Mouse (Mus musculus) midbrain, embryonic 15.5 days (tissue): Measurements from ENCODE around the gene Gabra5. TPM values are rescaled to one million over a fixed set of nuclear protein-coding genes. Genes with fewer than 3 reads are reported as not detected.
A peak's percentile ranks its signal among the peaks of the same experiment; 100 is the strongest.

ENCODE experiments used
- ATAC-seq: fragments of 200-750 bp; cut with Nextera tagmentation; replicated peaks from 2 replicates; pipeline ENCODE4 v1.8.0; 2017; ENCODE audit warnings: moderate TSS enrichment
- H3K27ac ChIP-seq: fragments of 300-500 bp; sonication (generic); 2 replicates; pipeline ENCODE4 v1.5.1; 2015; ENCODE audit warnings: mild to moderate bottlenecking, inconsistent platforms
- H3K27me3 ChIP-seq: fragments of 300-500 bp; sonication (generic); replicated peaks from 2 replicates; pipeline ENCODE4 v1.6.1; 2015; ENCODE audit warnings: inconsistent platforms
- H3K36me3 ChIP-seq: fragments of 300-500 bp; sonication (generic); replicated peaks from 2 replicates; pipeline ENCODE4 v1.6.1; 2015; ENCODE audit warnings: inconsistent platforms
- H3K4me1 ChIP-seq: fragments of 300-500 bp; sonication (generic); 2 replicates; pipeline ENCODE4 v1.6.1; 2015; ENCODE audit warnings: inconsistent platforms
- H3K4me2 ChIP-seq: fragments of 300-500 bp; sonication (generic); 2 replicates; pipeline ENCODE4 v1.6.1; 2015; ENCODE audit warnings: inconsistent platforms, mild to moderate bottlenecking, moderate library complexity
- H3K4me3 ChIP-seq: fragments of 300-500 bp; sonication (generic); 2 replicates; pipeline ENCODE4 v1.5.1; 2015; ENCODE audit warnings: mild to moderate bottlenecking, inconsistent platforms
- H3K9ac ChIP-seq: fragments of 300-500 bp; sonication (generic); 2 replicates; pipeline ENCODE4 v1.6.1; 2015; ENCODE audit warnings: mild to moderate bottlenecking, inconsistent platforms
- H3K9me3 ChIP-seq: fragments of 300-500 bp; sonication (generic); 2 replicates; pipeline ENCODE4 v1.6.1; 2016; ENCODE audit warnings: inconsistent platforms
- WGBS: fragments of 180-500 bp; shearing (Covaris S2); methylation state at CpG from one replicate; pipeline ENCODE4 v1.1.7; 2015; ENCODE audit warnings: mixed read lengths; 5-methylcytosine and 5-hydroxymethylcytosine counted together
- polyA plus RNA-seq: library from polyadenylated mRNA; unstranded; fragments of >200 nt; fragmentation: Nextera tagmentation; extraction: Ambion mirVana; gene quantifications from 2 replicates; pipeline ENCODE4 v1.2.1, GENCODE M21; 2015

Gene Gabra5
- polyA plus RNA-seq, 1 experiment from 2014 or later: 37.8 TPM

GRCm38 (mm10) chr7:57471316-57471715 is 38.5 kb downstream of the Gabra5 start:
- Histone ChIP-seq H3K27ac (no peak overlapping the region), H3K4me1 (no peaks in the 10 kb centered on the region), H3K4me2 (no peak overlapping the region), H3K9ac (no peak overlapping the region), H3K27me3 (no peaks in the 10 kb centered on the region), H3K4me3 (no peak overlapping the region), H3K36me3 (no peaks in the 10 kb centered on the region), H3K9me3 (no peaks in the 10 kb centered on the region)
- ATAC-seq: no peak
- 100% methylated on average over 1 of the region's 1 CpGs for WGBS

DNA sequence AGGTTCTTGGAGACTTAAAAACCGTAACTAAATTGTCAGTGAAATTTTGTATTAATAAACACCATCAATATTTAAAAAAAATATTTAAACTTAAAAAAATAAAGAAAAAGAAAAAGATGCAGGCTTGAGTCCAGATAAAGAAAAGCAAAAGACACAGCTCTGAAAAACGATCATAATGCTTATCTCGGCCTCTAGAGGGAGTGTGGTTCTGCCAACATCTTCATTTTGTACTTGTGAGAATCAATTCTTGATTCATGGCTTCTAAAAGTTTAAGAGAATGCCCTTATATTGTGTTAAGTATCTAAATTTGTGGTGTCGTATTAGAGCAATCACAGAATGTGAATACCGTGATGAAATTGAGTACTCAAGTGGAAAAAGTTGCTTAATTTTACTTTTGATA is 49.5 kb downstream of the Gabra5 start:
- ATAC-seq: no peak
- H3K9ac ChIP-seq: no peak overlapping the region
- H3K4me1 ChIP-seq: no peaks in the 10 kb centered on the region
- no peak overlapping the region for H3K4me3 ChIP-seq
- WGBS: 78% methylated on average over 5 of the region's 5 CpGs
- no peak overlapping the region for H3K4me2 ChIP-seq
- H3K9me3 ChIP-seq: no peaks in the 10 kb centered on the region
- no peak overlapping the region for H3K27ac ChIP-seq
- H3K36me3 ChIP-seq: no peaks in the 10 kb centered on the region
- H3K27me3 ChIP-seq: no peaks in the 10 kb centered on the region

DNA sequence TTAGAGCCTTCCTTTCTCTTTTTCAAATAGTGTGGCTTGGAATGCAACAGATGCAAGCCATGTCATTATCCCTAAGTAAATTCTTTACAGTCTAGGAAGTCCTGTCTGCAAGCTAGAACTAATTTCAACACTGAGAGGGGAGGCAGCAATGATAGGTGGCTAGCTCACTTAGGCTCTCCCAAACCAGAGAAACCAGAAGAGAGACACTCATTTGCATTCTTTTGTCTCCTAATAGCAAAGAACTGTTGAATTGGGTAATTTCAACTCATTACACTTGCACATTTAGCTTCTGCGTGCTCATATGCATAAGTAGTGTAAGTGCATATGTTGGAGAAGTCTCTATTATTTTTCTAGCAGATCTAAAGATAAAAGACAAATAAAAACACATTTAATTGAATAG is 61.6 kb downstream of the Gabra5 start:
- Histone ChIP-seq H3K4me1 (no peaks in the 10 kb centered on the region), H3K4me3 (no peak overlapping the region), H3K9ac (no peak overlapping the region), H3K27me3 (no peaks in the 10 kb centered on the region), H3K36me3 (no peaks in the 10 kb centered on the region), H3K4me2 (no peak overlapping the region), H3K9me3 (no peaks in the 10 kb centered on the region), H3K27ac (no peak overlapping the region)
- ATAC-seq: no peak
- WGBS: 74% methylated on average over 1 of the region's 1 CpGs

- Histone ChIP-seq H3K27ac (no peak overlapping the region), H3K4me3 (no peak overlapping the region), H3K9ac (no peak overlapping the region), H3K9me3 (no peaks in the 10 kb centered on the region), H3K4me2 (no peak overlapping the region), H3K27me3 (no peaks in the 10 kb centered on the region), H3K36me3 (no peaks in the 10 kb centered on the region), H3K4me1 (no peaks in the 10 kb centered on the region)
- WGBS: 80% methylated on average over 1 of the region's 1 CpGs
- no peak for ATAC-seq
Measured at GRCm38 (mm10) chr7:57422675-57423074, 87.2 kb downstream of the Gabra5 start.

GRCm38 (mm10) chr7:57421044-57421443 is 88.8 kb downstream of the Gabra5 start:
- Histone ChIP-seq H3K9ac (no peak overlapping the region), H3K4me1 (no peaks in the 10 kb centered on the region), H3K9me3 (no peaks in the 10 kb centered on the region), H3K4me2 (no peak overlapping the region), H3K27me3 (no peaks in the 10 kb centered on the region), H3K36me3 (no peaks in the 10 kb centered on the region), H3K4me3 (no peak overlapping the region), H3K27ac (no peak overlapping the region)
- no peak for ATAC-seq
- WGBS: 93% methylated on average over 1 of the region's 1 CpGs

GRCm38 (mm10) chr7:57419392-57419791 is 90.5 kb downstream of the Gabra5 start, which contains the start of gene Gabrb3:
Gabrb3 (plus strand) TSS chr7:57419692.
- Histone ChIP-seq H3K4me2 (no peak within 1 kb of the TSS), H3K9ac (no peak within 1 kb of the TSS), H3K4me1 (no peaks in the 10 kb centered on the region), H3K9me3 (no peaks in the 10 kb centered on the region), H3K27me3 (no peaks in the 10 kb centered on the region), H3K4me3 (no peak within 1 kb of the TSS), H3K27ac (no peak within 1 kb of the TSS), H3K36me3 (no peaks in the 10 kb centered on the region)
- no peak for ATAC-seq
- WGBS: 77% methylated on average over 2 of the region's 2 CpGs

- Histone ChIP-seq H3K27me3 (no peaks in the 10 kb centered on the region), H3K4me2 (no peak overlapping the region), H3K4me1 (no peaks in the 10 kb centered on the region), H3K36me3 (no peaks in the 10 kb centered on the region), H3K9ac (no peak overlapping the region), H3K27ac (no peak overlapping the region), H3K9me3 (no peaks in the 10 kb centered on the region), H3K4me3 (no peak overlapping the region)
- no peak for ATAC-seq
- WGBS: 16% methylated on average over 1 of the region's 1 CpGs
Measured at GRCm38 (mm10) chr7:57412896-57413295, 97.0 kb downstream of the Gabra5 start.

DNA sequence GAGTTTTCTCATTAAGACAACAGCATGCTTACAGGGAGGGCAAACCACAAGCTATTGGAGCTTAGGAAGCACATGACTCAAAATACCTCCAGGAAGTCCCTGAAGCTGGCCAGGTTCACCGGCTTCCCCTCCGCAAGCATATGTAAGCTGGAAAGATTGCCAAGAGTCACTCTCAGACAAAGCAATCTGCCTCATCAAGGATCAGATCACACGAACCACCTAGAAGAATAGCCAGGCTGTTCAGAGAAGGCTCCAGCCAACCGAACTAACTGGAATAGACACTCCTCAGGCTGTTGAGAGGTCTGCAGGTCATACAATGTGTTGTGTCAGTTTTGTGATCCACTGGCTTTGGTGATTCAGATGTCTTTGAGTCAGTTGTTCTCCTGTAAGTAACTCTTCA is 98.7 kb downstream of the Gabra5 start:
- 83% methylated on average over 4 of the region's 4 CpGs for WGBS
- Histone ChIP-seq H3K9me3 (no peaks in the 10 kb centered on the region), H3K27me3 (no peaks in the 10 kb centered on the region), H3K4me1 (no peaks in the 10 kb centered on the region), H3K36me3 (no peaks in the 10 kb centered on the region), H3K27ac (no peak overlapping the region), H3K9ac (no peak overlapping the region), H3K4me3 (no peak overlapping the region), H3K4me2 (no peak overlapping the region)
- ATAC-seq: no peak

GRCm38 (mm10) chr7:57393551-57393950 is 116.3 kb downstream of the Gabra5 start:
- WGBS: 92% methylated on average over 4 of the region's 4 CpGs
- no peak overlapping the region for H3K4me3 ChIP-seq
- H3K4me1 ChIP-seq: peaks cover 13% of the 10 kb centered on the region
- H3K4me2 ChIP-seq: no peak overlapping the region
- H3K9me3 ChIP-seq: no peaks in the 10 kb centered on the region
- H3K36me3 ChIP-seq: no peaks in the 10 kb centered on the region
- no peak for ATAC-seq
- H3K27ac ChIP-seq: no peak overlapping the region
- H3K27me3 ChIP-seq: no peaks in the 10 kb centered on the region
- H3K9ac ChIP-seq: no peak overlapping the region

DNA sequence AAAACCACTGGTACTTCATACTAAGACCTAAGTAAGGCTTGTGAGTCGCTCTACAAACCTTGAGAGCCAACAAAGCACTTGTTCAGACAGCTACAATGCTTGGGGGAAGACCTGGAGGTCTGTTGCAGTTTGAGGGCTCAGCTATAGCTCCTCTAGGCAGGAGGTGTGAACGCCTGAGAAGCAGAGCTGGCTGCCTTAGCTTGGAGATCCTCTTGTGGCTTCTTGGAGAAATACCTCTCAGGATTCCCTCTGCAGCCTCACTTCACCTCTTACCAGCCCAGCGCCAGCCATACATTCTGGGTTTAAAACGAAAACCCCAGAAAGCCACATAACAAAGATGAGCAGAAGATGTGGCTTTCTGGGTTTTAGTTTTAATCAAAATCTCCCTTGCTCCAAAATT is 119.8 kb downstream of the Gabra5 start:
- H3K36me3 ChIP-seq: no peaks in the 10 kb centered on the region
- ATAC-seq: no peak
- H3K4me2 ChIP-seq: no peak overlapping the region
- H3K9me3 ChIP-seq: no peaks in the 10 kb centered on the region
- no peak overlapping the region for H3K4me3 ChIP-seq
- no peaks in the 10 kb centered on the region for H3K27me3 ChIP-seq
- WGBS: 52% methylated on average over 4 of the region's 4 CpGs
- H3K4me1 ChIP-seq: peaks cover 13% of the 10 kb centered on the region
- no peak overlapping the region for H3K27ac ChIP-seq
- H3K9ac ChIP-seq: no peak overlapping the region

GRCm38 (mm10) chr7:57387341-57387654 is 122.6 kb downstream of the Gabra5 start:
- Histone ChIP-seq H3K27me3 (no peaks in the 10 kb centered on the region), H3K4me1 (peaks cover 13% of the 10 kb centered on the region), H3K4me2 (peak overlapping the region; percentile 80), H3K9me3 (no peaks in the 10 kb centered on the region), H3K4me3 (peak overlapping the region; percentile 60), H3K27ac (no peak overlapping the region; the same call in 1 of the 2 replicates), H3K9ac (peak overlapping the region; percentile 60), H3K36me3 (no peaks in the 10 kb centered on the region)
- no peak for ATAC-seq
- WGBS: 19% methylated on average over 6 of the region's 6 CpGs

DNA sequence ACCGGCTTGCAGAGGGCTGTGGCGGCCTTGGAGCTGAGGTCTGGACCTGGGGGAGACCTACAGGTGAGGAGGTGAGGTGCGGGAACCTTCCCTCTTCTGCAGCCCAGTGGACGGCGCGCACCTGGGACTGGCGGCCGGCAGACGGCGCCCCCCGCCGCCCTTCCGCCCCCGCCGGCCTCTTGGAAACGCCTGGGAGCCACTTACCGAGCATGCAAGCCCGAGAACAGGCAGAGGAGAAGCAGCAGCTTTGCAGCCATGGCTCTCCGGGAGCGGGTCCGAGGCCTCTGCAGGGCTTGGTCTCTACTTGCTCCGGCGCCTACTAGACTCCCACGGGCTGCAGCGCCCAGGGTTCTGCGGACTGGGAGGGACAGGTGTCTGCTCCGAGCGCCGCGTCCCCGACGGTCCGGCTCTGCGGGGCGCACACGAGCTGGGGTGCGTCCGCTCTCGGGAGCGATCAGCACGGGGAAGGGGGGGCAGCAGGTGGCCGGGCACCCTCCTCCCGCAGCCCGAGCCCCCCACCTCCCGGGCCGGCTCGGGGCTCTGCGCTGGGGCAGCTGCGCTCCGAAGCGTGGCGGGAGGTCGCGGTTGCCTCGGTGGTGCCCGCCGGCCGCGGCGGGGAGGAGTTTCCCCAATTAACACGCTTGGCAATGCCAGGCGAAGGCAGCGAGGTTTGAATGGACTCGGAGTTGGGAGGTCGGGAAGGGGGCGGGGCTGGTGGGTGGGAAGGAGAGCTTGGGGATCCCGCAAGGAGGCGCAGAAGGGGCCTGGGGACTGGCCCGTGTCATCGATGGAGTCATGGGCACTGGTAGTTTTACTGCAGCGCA is 123.1 kb downstream of the Gabra5 start, which contains the start of gene Gabrg3:
TSS of gene Gabrg3 (minus strand) at position 672 of the 824 bp plus-strand sequence.
- H3K36me3 ChIP-seq: no peaks in the 10 kb centered on the region
- H3K27me3 ChIP-seq: no peaks in the 10 kb centered on the region
- H3K4me1 ChIP-seq: peaks cover 13% of the 10 kb centered on the region
- peak within 1 kb of the TSS; percentile 80 for H3K4me2 ChIP-seq
- H3K9ac ChIP-seq: peak within 1 kb of the TSS; percentile 60
- WGBS: under 1% methylated on average over 71 of the region's 71 CpGs
- peak; percentile 79 for ATAC-seq
- peak within 1 kb of the TSS; percentile 60 for H3K4me3 ChIP-seq
- no peaks in the 10 kb centered on the region for H3K9me3 ChIP-seq
- H3K27ac ChIP-seq: peak within 1 kb of the TSS; percentile 43

DNA sequence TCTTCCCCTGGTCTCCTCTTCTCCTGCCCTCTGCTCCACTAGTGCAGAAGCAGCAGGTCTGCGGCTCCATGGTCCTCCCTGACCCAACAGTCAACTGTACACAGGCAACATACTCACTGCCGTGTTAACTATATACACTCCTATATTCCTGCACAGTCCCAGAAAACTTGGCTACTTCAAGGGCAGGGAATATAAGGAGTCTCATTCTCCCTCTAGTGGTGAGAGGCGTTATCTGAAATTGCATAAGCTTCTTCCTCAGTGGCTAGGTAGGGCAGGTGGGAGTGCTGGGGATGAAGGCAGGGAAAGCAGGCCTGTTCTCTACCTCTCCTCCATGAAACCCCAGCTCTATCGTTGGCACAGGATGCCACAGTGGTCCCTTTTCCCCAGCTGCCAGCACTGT is 125.7 kb downstream of the Gabra5 start:
- Histone ChIP-seq H3K9me3 (no peaks in the 10 kb centered on the region), H3K4me2 (0 out of 2 replicates have a peak overlapping the region, but pooled peaks have one; percentile 9), H3K9ac (no peak overlapping the region), H3K4me1 (peaks cover 3% of the 10 kb centered on the region), H3K27me3 (no peaks in the 10 kb centered on the region), H3K36me3 (no peaks in the 10 kb centered on the region), H3K27ac (no peak overlapping the region), H3K4me3 (no peak overlapping the region)
- WGBS: 36% methylated on average over 4 of the region's 4 CpGs
- peak; percentile 57 for ATAC-seq
